In the genomic region with DNA sequence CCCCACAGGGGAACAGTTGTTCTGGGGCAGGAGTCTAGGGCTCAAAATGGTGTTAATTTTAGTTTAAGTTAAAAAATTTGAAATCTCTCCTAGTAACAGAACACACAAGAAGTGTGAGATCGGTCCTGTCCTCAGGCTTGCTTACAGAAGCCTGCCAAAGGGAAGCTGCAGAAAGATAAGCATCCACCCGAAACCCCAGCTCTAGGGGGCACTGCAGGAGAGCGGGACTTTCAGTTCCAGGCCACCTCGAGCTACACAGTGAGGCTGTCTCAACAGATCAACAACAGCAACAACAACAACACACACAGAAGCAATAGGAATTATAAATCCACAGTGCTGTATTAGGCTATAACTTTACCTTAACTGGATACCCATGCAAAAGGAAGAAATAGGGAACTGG, we compare ENCODE assay signal across 10 mouse cellular contexts. TPM values are rescaled to one million over a fixed set of nuclear protein-coding genes. Genes with fewer than 3 reads are reported as not detected.
DNase-seq lines count a peak whose midpoint lies in the region; ATAC-seq and TF ChIP-seq lines count a peak whose summit lies in the region.
"Had no signal": no experiment of that assay in that cellular context is flagged by ENCODE, and none has a peak within 500 bp of the region (broad histone marks: within the 10 kb centered on the region; RNA-seq: fewer than 3 reads in every experiment).

No protein-coding gene starts in this region.

- intact Hi-C loops in gastrocnemius, adult 2 months (cut with DNase I): loop anchor here (2.0 kb wide), 1 partner anchor 119 kb away; no protein-coding TSS in a partner anchor

- no peak overlapping the region for H3K9ac ChIP-seq in lung, postnatal 0 days (replicated peaks; ENCODE audit: low read depth)
- no peak overlapping the region for H3K9ac ChIP-seq in kidney, postnatal 0 days (ENCODE audit: low read depth, low read length)
- H3K9ac ChIP-seq: heart, embryonic 15.5 days had no signal

- no peaks in the 10 kb centered on the region for H3K9me3 ChIP-seq in lung, postnatal 0 days (ENCODE audit: low read length)
- no peaks in the 10 kb centered on the region for H3K9me3 ChIP-seq in kidney, postnatal 0 days (replicated peaks; ENCODE audit: low read length)
- no peaks in the 10 kb centered on the region for H3K9me3 ChIP-seq in midbrain, embryonic 10.5 days (replicated peaks)
- H3K9me3 ChIP-seq: heart, embryonic 15.5 days had no signal

- no peak overlapping the region for H3K27ac ChIP-seq in gastrocnemius, adult 2 months
- H3K27ac ChIP-seq in lung, postnatal 0 days (ENCODE audit: low read length): no peak overlapping the region
- no peak overlapping the region for H3K27ac ChIP-seq in kidney, postnatal 0 days
- H3K27ac ChIP-seq in midbrain, embryonic 10.5 days (replicated peaks): no peak overlapping the region
- H3K27ac ChIP-seq: heart, embryonic 15.5 days had no signal

- H3K36me3 ChIP-seq in lung, postnatal 0 days (ENCODE audit: insufficient read depth, low read length): peaks cover 4% of the 10 kb centered on the region; the same call in 1 of the 2 replicates
- peaks cover 29% of the 10 kb centered on the region for H3K36me3 ChIP-seq in kidney, postnatal 0 days (ENCODE audit: insufficient read depth, low read length)
- H3K36me3 ChIP-seq in midbrain, embryonic 10.5 days: peaks cover 91% of the 10 kb centered on the region

- peak; percentile 36 for DNase-seq in gastrocnemius, adult 2 months
- DNase-seq in gastrocnemius, postnatal 25 days: no peak
- DNase-seq in lung, postnatal 0 days (ENCODE audit: low spot score): no peak
- no peak for DNase-seq in lung, postnatal 25 days (ENCODE audit: low spot score)
- DNase-seq in kidney, postnatal 0 days (ENCODE audit: low spot score): no peak
- DNase-seq in thymus, postnatal 36 days: peak; percentile 6 to 13
- DNase-seq in midbrain, embryonic 10.5 days (ENCODE audit: low spot score): no peak
- no peak for DNase-seq in ovary, postnatal 14 days (ENCODE audit: low spot score)
- DNase-seq: cerebellum, adult 2 months had no signal

- ATAC-seq in lung, postnatal 0 days: no peak
- no peak for ATAC-seq in kidney, postnatal 0 days (replicated peaks; ENCODE audit: low FRiP score, low read depth)

- H3K4me3 ChIP-seq in gastrocnemius, adult 2 months: no peak overlapping the region
- H3K4me3 ChIP-seq in lung, postnatal 0 days (ENCODE audit: low read depth, low read length): no peak overlapping the region
- H3K4me3 ChIP-seq in kidney, postnatal 0 days (replicated peaks; ENCODE audit: low read depth, low read length): no peak overlapping the region
- no peak overlapping the region for H3K4me3 ChIP-seq in midbrain, embryonic 10.5 days
- H3K4me3 ChIP-seq: heart, embryonic 15.5 days had no signal

- 70% methylated on average over 4 of the region's 4 CpGs for WGBS in lung, postnatal 0 days
- 83% methylated on average over 4 of the region's 4 CpGs for WGBS in kidney, postnatal 0 days
- WGBS in midbrain, embryonic 10.5 days: 93% methylated on average over 4 of the region's 4 CpGs

- no peak for TF ChIP-seq EP300 in lung, postnatal 0 days (IDR thresholded peaks at IDR 0.05)

- peak; percentile 41 for TF ChIP-seq CTCF in gastrocnemius, adult 2 months (IDR thresholded peaks at IDR 0.05)
- peak; percentile 57 for TF ChIP-seq CTCF in lung, postnatal 0 days (IDR thresholded peaks at IDR 0.05)
- peak; percentile 43; the same call in 1 of the 2 replicates for TF ChIP-seq CTCF in kidney, postnatal 0 days (IDR thresholded peaks at IDR 0.05; ENCODE audit: low read depth)

- no peaks in the 10 kb centered on the region for H3K4me1 ChIP-seq in lung, postnatal 0 days (ENCODE audit: insufficient read depth, low read depth, low read length)
- no peaks in the 10 kb centered on the region for H3K4me1 ChIP-seq in kidney, postnatal 0 days (replicated peaks; ENCODE audit: insufficient read depth, low read length)
- no peaks in the 10 kb centered on the region for H3K4me1 ChIP-seq in midbrain, embryonic 10.5 days
- H3K4me1 ChIP-seq: heart, embryonic 15.5 days had no signal

- H3K27me3 ChIP-seq in lung, postnatal 0 days (replicated peaks; ENCODE audit: insufficient read depth, low read length): no peaks in the 10 kb centered on the region
- H3K27me3 ChIP-seq in kidney, postnatal 0 days (ENCODE audit: insufficient read depth, low read length): no peaks in the 10 kb centered on the region
- no peaks in the 10 kb centered on the region for H3K27me3 ChIP-seq in midbrain, embryonic 10.5 days (ENCODE audit: low read depth, poor library complexity, severe bottlenecking)
- H3K27me3 ChIP-seq: heart, embryonic 15.5 days had no signal

- H3K4me2 ChIP-seq in lung, postnatal 0 days (replicated peaks; ENCODE audit: low read depth, low read length): no peak overlapping the region
- H3K4me2 ChIP-seq in kidney, postnatal 0 days (ENCODE audit: low read length): no peak overlapping the region
- H3K4me2 ChIP-seq: heart, embryonic 15.5 days had no signal

RNA-seq across cellular contexts. Expression of gene Ect2, which starts 35.5 kb away (rescaled TPM):
- under 1 TPM; 0.18 to 0.36 TPM for total RNA-seq in gastrocnemius, adult 2 months (2021)
- under 1 TPM; 0.88 to 0.95 TPM for total RNA-seq in gastrocnemius, postnatal 25 days (2021)
- polyA plus RNA-seq in lung, postnatal 0 days (2015; fragmentation: Nextera tagmentation; extraction: Ambion mirVana): 4.6 and 6.7 TPM in 2 replicates
- polyA plus RNA-seq in kidney, postnatal 0 days (2015; fragmentation: Nextera tagmentation; extraction: Ambion mirVana): 23.9 and 26.9 TPM in 2 replicates
- 102 and 106 TPM in 2 replicates for polyA plus RNA-seq in midbrain, embryonic 10.5 days (2016; fragmentation: Nextera tagmentation; extraction: Ambion mirVana)

Comparison
In these comparisons a context has a peak if more than half of its experiments do, and no peak if none do; other contexts are left out.
1. DNase-seq: peak in gastrocnemius, adult 2 months (single experiment) and thymus, postnatal 36 days (2 of 2); none in gastrocnemius, postnatal 25 days (single experiment), lung, postnatal 0 days (single experiment), lung, postnatal 25 days (single experiment), kidney, postnatal 0 days (single experiment), midbrain, embryonic 10.5 days (single experiment) and ovary, postnatal 14 days (single experiment).
2. Peak in every context shown above with its lines, with median percentiles within 50 percentile points of each other: CTCF ChIP-seq.